Mouse (Mus musculus): Measurements from ENCODE around the gene Calcrl.

Calcrl gene

DNA sequence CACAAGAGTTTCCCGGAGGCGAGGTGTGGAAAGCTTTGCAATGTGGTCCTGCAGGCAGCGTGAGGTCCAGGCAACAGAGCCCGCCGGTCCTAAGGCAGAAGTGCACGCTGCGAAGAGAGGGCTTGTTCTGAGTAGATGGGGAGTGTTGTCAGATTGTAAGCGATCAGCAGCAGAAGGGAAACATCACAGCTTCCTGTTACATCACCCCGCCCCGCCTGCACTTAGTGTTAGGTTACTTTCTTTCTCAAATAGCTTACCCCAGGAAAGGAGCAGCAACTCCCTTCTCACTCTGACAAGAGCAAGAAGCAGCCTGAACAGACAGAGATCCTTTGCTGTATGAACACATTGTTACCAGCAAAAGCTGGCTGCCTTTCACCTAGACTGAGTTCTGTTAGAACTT is at the start of gene Calcrl:
Gene Calcrl (minus strand): TSS at position 274 of the 400 bp plus-strand sequence.
- in situ Hi-C loops (cut with MboI, MseI): loop anchor here (5.0 kb wide), 1 partner anchor 413 kb away; no protein-coding TSS in a partner anchor

DNA sequence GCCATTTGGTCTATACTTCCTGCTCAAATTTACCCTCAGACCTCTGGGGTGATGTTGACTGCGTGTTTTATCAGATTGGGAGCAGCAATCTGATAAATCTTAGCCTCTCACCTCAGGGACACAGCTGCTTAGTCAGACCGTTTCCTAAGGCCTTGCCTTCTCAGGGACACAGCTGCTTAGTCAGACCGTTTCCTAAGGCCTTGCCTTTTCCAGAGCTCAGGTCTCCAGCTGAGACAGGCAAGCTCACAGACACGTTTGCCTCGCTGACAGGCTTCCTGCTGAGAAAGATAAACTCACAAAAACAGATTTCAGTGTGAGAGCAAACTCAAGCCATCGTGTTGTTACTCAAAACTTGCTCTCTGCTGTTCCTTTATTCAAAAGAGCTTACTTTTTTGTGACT is 49.4 kb upstream of the Calcrl start:
- in situ Hi-C loops (cut with MboI, MseI): no loop called here

DNA sequence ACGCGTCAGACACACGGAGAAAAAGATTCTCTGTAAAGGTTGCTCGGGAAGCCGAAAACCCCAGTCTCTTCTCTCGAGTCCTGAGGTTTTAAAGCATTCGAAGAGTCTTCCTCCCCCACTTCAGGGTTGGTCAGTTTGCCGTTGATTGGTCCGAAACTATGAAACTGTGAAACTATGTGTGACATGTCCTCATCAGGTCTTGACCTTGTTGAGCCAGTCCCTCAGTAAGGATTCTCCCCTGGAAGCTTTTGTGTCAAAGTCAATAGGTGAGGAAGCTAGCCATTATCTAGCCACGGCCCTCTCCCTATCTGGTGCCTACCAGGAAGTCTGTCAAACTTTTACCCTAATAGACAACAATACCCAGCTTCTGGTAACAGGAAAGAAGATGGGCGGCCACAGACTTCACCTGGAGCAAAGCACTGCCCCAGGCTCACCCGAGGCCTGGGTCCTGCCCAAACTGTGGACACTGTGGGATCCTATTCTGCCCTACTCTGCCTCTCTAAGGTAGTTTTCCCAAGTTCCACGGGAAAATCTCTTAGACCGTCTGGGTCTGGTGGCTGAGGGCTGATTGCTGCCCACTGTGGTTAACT is 48.8 kb upstream of the Calcrl start:
- in situ Hi-C loops (cut with MboI, MseI): no loop called here

DNA sequence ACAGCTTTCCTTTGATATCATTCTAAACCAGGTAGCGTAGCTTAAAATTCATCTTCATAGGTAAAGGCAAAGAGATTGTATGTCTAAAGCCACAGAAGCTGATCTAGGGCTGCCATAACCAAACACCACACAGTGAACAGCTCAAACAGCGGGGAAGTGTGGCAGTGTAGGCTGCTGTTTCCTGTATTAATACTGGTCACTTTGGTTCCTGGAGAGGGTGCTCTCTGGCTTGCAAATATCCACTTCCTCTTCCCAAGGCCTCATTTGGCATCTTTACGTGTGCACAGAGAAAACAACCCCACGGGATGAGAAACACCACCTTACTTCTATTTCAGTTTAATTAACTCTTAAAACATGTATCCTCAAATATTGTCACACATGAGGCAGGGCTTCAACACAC is 42.2 kb upstream of the Calcrl start:
- in situ Hi-C loops (cut with MboI, MseI): no loop called here

DNA sequence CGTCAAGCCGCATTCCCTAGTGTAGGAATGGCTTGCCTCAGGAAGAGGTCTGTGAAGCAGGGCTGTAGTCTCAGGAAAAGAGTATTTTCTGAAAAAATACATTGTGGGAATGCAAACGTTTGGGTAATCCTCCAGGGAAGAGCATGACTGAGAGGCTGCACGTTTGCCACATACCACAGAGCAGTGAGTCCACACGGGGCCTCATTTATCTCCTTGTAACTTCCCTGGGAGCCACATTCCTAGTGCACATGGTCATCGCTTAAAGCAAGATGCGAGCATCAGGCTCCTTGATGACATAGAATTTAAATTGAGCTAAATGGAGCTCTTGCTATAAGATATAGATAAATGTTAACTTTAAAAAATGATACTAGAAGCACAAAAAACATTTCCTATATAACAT is 39.7 kb upstream of the Calcrl start:
- in situ Hi-C loops (cut with MboI, MseI): no loop called here

DNA sequence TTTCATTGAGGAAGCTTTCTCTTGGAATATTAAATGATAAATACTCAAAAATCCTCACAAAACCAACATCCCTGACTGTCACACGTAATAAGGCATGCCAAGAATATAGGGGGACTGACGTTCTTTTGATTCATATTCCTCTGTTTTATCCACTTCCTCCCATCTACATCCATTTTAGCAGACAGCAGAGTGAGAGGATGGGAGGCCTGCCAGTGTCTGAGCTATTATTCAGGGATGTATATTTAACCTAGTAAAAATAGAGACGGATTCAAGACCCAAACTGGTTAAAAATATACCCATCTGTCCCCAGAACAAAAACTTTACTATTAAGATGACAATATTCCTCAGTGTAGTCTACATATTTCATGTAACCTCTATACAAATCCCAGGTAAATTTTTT is 37.2 kb upstream of the Calcrl start:
- in situ Hi-C loops (cut with MboI, MseI): no loop called here

DNA sequence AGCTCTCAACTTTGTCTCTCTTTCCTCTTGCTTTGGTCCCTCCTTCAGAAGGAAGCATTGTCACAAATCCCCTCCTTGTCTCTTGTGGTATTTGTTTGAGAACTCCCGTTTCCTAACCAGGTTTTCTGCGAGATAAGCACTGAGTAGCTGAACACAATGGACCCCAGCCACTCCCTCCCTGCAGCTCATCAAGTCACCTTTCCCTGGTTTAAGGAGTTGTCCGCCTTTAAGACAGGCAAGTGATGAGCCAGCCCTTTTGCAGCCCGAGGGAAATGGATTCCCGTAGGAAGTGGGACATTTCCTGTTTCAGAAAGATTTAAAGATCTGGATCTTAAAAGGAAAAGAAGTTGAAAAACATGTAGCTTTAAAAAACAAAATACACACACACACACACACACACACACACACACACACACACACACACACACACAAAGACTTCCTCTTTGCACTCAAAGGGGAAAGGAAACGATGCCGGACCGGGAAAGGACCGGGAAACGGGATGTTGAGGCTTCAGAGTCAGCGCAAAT is 34.5 kb upstream of the Calcrl start:
- in situ Hi-C loops (cut with MboI, MseI): loop anchor here (5.0 kb wide), 1 partner anchor 203 kb away; no protein-coding TSS in a partner anchor

DNA sequence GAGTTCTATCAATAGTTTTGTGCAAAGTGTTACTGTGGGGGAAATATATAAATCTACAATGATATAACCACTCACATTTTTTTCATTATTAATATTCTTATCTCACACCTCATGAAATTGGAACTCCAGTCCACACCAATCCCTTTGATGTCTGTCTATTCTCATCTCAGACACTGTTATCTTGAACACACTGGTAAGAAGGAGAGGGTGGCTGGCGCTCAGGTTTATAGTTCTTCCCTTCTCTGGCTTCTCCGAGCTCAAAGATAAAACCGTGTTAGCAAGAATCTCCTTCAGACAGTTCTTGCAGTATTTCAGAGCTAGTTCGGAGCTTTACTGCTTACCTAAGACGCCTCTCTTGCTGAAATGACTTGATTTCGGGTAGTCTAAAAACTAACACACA is 32.0 kb upstream of the Calcrl start:
- in situ Hi-C loops (cut with MboI, MseI): loop anchor here (5.0 kb wide), 1 partner anchor 205 kb away; no protein-coding TSS in a partner anchor

DNA sequence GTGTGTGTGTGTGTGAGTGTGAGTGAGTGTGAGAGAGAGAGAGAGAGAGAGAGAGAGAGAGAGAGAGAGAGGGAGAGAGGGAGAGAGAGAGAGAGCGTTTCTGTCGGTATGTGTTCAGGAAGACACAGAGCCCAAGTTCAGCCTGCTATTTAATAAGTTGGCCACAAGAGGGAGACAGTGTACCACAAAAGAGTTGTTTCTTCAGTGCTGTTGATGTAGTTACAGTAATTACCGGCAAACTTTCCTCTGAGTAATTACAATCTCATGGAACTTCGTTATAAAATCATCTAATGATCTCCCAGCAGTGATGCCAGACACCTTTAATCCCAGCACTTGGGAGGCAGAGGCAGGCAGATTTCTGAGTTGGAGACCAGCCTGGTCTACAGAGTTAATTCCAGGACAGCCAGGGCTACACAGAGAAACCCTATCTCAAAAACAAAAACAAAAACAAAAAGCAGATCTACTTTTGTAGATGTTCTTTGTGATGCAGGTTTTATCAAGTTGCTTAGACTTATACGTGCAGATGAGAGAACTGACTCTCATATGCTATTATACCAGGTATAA is 30.1 kb upstream of the Calcrl start:
- in situ Hi-C loops (cut with MboI, MseI): loop anchor here (5.0 kb wide), 1 partner anchor 207 kb away; no protein-coding TSS in a partner anchor

DNA sequence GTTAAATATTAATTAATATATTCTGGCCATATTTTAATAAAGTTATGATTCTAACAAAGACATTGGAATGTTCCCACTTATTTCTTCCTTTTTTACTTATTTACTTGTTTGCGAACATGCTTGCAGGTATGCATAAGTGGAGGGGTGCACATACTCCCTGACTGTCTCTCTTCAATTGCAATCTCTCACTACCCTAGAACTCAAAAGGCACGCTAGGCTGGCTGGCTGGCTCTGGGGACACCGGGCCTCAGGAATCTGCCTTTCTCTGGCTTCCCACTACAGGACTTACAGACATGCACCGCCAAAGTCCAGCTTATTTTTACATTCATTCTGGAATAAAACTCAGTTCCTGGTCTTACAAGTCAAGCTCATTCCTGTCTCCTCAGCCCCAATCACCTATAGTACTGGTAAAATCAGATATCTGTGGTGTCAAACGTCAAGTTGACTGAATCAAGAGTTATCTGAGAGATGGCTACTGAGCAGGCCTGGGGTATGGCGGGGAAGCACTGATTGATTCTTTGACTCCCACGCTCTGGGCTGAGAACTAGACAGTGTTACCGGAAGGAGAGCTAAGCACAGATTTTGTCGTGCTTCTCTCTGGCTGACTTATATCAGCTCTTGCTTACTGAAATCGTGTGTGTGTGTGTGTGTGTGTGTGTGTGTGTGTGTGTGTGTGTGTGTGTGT is 29.5 kb upstream of the Calcrl start:
- in situ Hi-C loops (cut with MboI, MseI): loop anchor here (5.0 kb wide), 1 partner anchor 208 kb away; no protein-coding TSS in a partner anchor

DNA sequence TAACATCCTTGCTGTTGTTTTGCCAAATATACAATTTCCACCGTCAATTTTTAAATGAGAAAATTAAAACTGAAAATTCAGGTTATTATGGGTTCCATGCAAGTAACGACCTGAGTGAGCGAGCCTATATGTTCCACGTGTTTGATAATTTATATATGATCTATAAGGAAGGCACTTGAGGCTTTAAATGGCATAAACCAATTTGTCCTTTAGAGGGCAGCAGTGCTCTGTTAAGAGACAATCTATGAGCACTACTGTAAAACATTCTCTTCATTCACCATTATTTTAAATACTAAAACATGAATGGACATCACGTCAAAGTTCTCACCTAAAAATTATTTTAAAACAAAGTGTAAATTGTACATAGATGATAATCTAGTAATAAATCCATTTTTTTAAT is 28.8 kb upstream of the Calcrl start:
- in situ Hi-C loops (cut with MboI, MseI): no loop called here

DNA sequence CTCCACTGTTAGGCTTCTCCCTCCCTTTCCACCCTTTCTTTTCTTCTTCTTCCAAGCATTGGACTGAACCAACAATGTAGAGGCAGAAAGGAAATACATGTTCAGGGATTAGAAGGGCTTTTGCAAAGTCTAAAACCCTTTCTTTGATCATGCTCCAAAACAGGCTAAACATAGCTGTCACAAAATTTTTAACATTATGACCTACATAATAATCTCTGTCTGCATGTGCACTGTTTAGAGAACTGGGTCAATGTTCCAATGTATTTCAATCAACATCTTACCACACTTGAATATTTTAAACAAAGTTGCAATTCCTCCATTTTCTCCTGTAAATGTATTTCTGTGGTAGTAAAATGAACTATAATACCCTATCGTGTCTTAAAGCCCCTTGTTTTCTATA is 20.3 kb upstream of the Calcrl start:
- in situ Hi-C loops (cut with MboI, MseI): no loop called here

DNA sequence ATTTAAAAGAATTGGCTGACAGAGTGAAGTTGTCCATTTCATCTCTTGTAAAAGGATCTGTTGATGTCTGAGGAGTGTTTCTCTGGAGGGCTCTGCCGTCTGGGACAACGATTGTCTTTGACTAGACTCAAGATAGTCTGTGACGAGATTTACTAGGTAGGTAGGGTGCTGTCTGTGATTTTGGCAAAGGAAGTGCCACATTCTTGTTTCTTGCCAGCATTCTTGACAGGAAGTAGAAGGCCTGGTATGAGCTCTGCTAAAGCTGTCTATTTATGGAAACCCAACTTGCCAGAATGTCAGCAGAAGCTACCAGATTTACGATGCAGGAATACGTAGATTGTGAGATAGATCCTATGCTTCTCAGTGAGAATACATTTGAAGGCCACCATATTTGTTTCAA is 16.7 kb upstream of the Calcrl start:
- in situ Hi-C loops (cut with MboI, MseI): no loop called here

DNA sequence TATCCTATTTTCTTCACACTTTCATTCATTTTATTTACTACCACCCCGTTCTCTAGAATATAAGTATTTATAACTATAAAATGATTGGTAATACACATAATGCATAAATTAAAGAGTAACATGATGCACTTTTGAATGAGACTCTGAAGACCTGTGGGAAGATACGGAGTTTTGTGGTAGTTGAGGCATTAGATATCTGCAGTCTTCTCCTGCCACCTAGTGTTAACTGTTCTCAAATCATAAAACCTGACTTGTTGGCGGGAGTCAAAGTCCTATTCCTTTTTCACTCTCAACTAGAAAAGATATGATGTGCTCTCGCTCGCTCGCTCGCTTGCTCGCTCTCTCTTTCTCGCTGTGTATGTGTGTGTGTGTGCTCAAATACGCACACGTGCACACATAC is 4.5 kb upstream of the Calcrl start:
- in situ Hi-C loops (cut with MboI, MseI): loop anchor here (5.0 kb wide), 1 partner anchor 417 kb away; no protein-coding TSS in a partner anchor

DNA sequence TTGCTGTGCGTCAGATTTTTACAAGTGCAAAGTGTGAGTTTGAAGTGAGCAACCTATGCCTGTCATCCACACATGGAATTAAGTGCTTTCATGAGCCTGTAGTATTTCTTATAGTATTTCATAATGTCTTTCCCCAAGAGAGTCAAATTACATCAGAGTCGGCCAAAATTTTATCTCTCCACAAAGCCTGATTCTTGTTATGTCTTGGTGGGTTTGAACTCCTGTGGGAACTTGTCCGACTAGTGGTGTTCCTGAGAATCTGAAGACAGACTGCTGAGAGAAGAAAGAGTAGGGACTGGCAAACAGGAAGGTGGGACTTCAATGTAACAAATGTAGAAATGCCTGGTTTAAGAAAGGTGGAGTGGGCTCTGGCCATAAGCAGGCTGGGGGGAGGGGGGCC is 3.6 kb upstream of the Calcrl start:
- in situ Hi-C loops (cut with MboI, MseI): loop anchor here (5.0 kb wide), 1 partner anchor 417 kb away; no protein-coding TSS in a partner anchor

DNA sequence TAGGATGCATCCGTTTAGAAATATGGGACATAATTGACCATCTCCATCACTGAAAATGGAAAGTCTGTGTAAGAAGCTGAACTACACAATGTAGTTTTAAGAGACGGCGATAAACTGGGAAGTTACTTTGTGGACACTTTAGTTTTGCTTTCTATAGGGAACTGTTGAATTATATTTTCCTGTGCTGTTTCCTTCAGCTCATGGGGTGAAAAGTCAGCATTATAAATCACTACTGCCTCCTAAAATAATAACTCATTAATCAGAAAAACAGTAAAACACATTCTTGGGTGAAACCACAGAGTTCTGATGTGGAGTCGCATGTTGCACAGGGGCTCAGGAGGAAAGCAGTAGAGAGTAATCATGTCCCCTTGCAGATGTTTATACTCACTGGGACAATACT is 1.3 kb upstream of the Calcrl start:
- in situ Hi-C loops (cut with MboI, MseI): loop anchor here (5.0 kb wide), 1 partner anchor 414 kb away; no protein-coding TSS in a partner anchor

DNA sequence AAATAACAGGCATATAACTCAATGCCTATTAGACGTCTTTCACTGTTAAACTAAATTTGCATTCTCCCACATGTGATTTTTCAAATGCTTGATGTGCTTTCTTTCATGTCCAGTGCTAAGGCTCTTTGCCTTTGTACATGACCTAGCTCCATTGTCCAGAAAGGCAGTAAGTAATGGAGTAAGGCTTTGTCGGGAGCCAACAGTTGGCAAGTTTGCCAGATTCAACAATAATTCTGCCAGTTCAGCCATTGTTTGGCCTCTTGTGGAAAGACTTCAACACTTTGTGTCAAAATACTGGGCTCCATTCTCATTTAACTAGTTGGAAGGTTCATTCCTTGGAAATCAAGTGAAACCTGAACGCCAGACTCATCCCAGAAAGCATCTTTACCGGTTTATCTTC is 8.7 kb downstream of the Calcrl start:
- in situ Hi-C loops (cut with MboI, MseI): no loop called here

DNA sequence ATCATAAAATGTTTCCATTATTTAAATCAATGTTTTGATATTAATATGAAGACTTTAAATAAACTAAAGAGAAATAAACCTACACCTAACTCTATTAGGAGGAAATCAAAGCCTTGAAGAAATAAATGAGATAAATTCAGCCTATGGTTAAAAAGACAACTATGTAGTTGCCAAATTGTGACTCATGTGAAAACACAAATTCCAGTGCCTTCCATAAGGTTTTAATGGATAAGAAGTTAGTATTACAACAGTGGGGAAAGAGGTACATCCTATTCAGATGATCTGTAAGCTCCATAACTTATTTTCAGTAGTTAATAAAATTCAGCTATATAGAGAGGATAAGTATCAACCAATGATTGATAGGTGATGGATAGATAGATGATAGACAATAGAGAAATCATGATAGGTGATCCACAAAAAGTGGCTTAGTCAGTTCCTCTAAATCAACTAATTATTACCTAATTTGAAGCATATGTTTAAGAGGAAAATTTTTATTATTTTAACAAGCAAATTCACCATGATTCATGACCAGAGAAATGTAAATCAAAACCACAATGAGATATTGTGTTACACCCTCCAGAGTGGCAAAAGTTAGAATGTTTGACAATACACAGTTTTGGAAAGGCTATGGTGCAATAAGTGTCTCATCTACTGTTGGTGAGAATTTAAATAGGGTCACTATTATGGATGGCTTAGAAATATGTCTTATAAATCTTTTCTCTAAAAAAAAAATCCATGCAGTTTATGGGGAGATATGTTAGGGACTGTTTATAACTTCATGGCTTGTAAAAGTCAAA is 15.2 kb downstream of the Calcrl start:
- in situ Hi-C loops (cut with MboI, MseI): no loop called here

DNA sequence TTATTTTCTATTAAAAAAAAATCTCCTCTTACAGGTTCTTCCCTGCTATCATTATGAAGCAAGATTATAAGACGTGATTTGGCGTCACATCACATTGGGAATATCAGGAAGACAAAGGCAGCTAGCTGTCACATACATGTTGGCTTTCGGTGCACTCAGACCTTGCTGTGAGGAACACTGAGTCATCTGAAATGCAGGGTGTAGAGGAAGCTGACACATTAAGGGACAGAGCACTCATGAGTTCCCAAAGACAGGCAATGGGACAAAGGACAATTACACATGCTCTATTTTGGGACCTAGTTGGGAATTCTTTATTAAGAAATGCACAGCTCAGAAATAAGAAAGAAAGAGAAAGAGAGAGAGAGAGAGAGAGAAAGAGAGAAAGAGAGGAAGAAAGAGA is 20.4 kb downstream of the Calcrl start:
- in situ Hi-C loops (cut with MboI, MseI): no loop called here

DNA sequence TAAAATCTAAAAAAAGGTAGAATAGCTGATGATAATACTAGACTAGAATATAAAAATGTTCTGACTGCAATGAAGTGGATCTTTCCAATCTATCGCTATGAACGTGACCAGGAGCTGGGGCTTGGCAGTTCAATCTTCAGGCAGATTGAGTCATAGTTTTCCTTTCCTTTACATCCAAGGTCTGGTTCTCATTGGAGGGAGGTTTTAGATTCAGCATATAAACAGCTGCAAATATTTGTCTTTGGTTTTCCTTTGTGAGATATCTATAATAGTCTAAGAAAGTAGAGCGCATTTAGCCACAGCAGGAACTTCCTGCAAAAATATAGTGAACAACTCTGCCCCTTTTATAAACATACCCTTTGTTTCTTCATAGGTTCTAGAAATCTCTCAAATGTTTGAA is 22.5 kb downstream of the Calcrl start:
- in situ Hi-C loops (cut with MboI, MseI): no loop called here

DNA sequence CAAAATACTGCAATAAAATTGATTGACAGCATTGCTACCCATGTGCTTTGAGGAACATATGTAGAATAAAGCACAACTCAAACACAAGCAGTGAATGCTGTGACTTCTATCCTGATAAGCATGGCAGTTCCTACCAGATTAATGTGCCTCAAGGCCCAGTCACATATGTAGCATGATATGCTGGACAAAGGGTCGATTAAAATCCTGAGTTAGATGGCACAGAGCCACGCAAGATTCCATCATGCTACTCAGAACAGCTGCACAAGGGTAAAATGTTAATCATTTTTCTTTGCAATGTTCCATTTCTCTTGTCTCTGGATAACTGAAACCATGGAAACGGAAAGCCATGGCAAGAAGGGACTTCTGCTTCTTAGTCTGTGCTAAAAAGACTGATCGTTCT is 28.7 kb downstream of the Calcrl start:
- in situ Hi-C loops (cut with MboI, MseI): no loop called here

DNA sequence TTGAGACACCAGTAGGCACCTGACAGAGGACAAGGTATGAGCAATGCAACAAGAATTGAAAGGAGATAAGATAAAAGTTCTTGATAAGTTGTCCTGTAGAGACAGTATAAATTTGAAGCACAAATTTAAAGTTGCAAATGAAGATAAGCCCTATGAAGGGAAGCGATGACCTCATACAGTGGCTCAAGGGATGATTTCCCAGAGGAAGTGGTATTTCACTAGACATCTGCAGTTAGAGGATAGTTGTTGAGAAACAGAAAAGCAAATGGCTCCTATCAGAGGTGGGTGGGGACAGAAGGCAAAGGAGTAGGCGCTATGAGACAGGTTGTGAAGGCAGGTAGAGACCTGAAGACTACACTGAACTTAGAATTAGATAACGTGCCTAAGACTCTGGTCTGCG is 32.0 kb downstream of the Calcrl start:
- in situ Hi-C loops (cut with MboI, MseI): loop anchor here (5.0 kb wide), 1 partner anchor 1271 kb away; no protein-coding TSS in a partner anchor

Measured in T-helper 2 cell (primary cell).